Mouse (Mus musculus): ENCODE measurements around the gene Cdr2l. TPM values are rescaled to one million over a fixed set of nuclear protein-coding genes. Genes with fewer than 3 reads are reported as not detected.
A peak's percentile ranks its signal among the peaks of the same experiment; 100 is the strongest.
"Not testable (repeated sequence)": the region's sequence is repeated elsewhere in the genome, so short reads cannot be mapped to it uniquely, and the experiment has no call there.

Gene Cdr2l
- polyA plus RNA-seq, 1 experiment from 2014 or later = 22.4 TPM

DNA sequence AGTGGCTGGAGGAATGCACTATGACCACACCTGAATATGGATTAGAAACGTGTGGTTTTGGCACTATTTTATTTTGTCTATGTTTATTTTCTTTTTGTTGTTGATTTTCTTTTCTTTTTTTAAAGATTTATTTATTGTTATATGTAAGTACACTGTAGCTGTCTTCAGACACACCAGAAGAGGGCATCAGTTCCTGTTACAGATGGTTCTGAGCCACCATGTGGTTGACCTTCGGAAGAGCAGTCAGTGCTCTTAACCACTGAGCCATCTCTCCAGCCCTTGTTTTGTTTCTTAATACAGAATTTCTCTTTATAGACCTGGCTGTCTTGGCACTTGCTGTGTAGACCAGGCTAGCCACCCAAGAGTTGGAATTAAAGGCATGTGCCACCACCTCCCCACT lies 9.0 kb upstream of the Cdr2l start:
- Histone ChIP-seq H3K27me3 (peaks cover 46% of the 10 kb centered on the region), H3K4me1 (replicated peaks) (peaks cover 16% of the 10 kb centered on the region), H3K27ac (no peak overlapping the region), H3K4me3 (no peak overlapping the region), H3K4me2 (no peak overlapping the region), H3K36me3 (no peaks in the 10 kb centered on the region), H3K9ac (no peak overlapping the region), H3K9me3 (no peaks in the 10 kb centered on the region)
- 48% methylated on average over 2 of the region's 2 CpGs for WGBS
- no peak for ATAC-seq (ENCODE audit: low FRiP score)

DNA sequence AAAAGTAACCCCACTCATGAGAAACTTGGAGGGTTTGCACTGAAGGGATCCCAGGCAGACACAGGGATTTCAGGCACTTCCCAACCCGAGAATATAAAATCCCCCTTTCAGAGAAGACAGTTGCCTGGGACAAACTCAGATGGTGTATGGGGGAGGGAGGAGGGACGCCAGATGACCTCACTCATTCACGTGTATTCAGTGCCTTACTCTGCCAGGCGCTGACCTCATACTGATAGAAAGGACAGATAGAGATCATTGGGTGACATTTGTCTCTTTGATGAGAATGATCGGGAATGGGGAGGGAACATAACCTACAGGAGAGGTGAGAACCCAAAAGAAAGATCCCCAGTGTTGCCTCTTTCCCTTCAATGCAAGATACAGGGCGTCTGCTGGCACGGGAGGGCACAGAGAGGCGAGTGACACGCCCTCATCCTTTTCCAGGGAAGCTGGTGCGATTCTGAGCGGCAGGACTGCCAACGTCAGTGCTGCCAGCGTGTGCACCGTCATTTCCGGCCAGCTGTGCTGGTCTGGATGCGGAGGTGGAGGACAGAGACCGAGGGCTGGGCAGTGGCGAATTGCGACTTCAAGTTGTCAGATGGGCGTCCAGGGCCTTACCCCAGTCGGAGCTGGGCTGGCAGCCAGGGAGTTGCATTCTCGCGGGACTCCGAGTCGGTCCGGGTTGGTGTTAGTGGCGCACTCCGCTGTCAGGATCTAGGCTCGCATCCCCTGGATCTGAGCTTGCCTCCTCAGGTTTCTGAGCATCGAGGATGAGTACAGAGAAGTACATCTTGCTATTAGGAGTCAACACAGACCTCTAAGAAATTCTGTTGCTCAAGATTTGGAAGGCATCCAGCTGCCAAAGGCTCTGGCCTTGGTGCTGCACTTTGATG lies 7.7 kb upstream of the Cdr2l start:
- 2% methylated on average over 30 of the region's 30 CpGs for WGBS

DNA sequence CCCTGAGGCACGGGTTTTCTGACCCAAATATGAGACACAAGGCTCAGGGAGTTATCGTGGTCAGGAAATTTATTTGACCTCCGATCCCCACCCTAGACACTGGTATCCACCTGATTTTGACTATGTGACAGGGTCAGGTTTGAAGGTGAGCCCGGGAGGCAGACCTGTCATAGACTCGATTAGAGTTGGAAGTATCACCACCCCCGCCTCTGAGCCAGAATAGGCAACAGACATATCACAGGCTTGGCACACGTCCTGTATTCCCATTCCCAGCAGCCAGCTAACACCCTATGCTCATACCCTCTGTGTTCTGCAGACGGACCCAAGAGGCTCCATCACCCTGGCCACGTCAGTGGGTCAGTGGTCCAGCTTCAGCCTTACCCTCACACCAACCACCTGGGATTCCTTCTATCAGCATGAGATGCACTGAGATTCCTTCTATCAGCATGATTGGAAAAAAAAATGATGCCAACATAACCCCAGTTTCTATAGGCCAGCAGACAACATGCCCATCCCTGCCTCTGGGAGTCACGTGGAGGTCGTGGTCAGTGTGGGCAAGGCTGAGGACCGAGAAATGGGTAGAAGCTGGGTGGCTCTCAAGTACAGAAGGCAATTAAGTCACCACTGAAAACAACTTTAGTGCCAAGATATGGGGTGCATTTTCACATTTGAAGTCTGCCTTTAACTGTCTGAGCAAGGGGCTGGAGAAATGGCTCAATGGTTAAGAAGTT lies 6.9 kb upstream of the Cdr2l start:
- H3K4me2 ChIP-seq = peak overlapping the region; percentile 66
- 68% methylated on average over 12 of the region's 12 CpGs for WGBS
- H3K4me3 ChIP-seq = peak overlapping the region; percentile 52
- H3K4me1 ChIP-seq (replicated peaks) = peaks cover 16% of the 10 kb centered on the region
- no peaks in the 10 kb centered on the region for H3K36me3 ChIP-seq
- no peaks in the 10 kb centered on the region for H3K9me3 ChIP-seq
- H3K27me3 ChIP-seq = peaks cover 30% of the 10 kb centered on the region
- no peak for ATAC-seq (ENCODE audit: low FRiP score)
- H3K27ac ChIP-seq = peak overlapping the region; percentile 80; the same call in 1 of the 2 replicates
- peak overlapping the region; percentile 78 for H3K9ac ChIP-seq

More for the DNA sequence above, 7.7 kb upstream of the Cdr2l start:
- ATAC-seq (ENCODE audit: low FRiP score) = peak; percentile 67
- no peaks in the 10 kb centered on the region for H3K9me3 ChIP-seq
- peak overlapping the region; percentile 66 for H3K4me2 ChIP-seq
- H3K36me3 ChIP-seq = no peaks in the 10 kb centered on the region
- H3K4me1 ChIP-seq (replicated peaks) = peaks cover 16% of the 10 kb centered on the region
- H3K9ac ChIP-seq = peak overlapping the region; percentile 78
- peak overlapping the region; percentile 80 for H3K27ac ChIP-seq
- peaks cover 38% of the 10 kb centered on the region for H3K27me3 ChIP-seq
- H3K4me3 ChIP-seq = peak overlapping the region; percentile 52

DNA sequence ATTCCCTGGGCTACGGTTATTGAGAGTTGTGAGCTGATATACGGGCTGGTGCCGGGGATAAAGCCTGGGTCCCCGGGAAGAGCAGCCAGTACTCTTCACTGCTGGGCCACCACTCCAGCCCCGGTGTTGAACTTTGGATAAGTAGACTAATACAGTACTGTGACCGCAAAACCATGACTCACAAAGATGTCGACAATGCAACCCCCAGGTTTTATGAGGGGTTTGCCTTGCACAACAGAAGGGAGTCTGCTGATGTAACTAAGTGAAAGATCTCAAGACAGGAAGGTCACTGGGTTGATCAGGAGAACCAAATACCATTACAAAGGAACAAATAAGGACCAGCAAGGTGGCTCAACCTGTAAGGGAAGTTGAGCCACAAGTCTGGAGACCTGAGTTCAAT lies 5.0 kb upstream of the Cdr2l start:
- H3K27me3 ChIP-seq = peaks cover 25% of the 10 kb centered on the region
- no peaks in the 10 kb centered on the region for H3K36me3 ChIP-seq
- H3K9ac ChIP-seq = no peak overlapping the region
- no peaks in the 10 kb centered on the region for H3K9me3 ChIP-seq
- ATAC-seq (ENCODE audit: low FRiP score) = no peak
- H3K27ac ChIP-seq = no peak overlapping the region
- H3K4me1 ChIP-seq (replicated peaks) = peaks cover 21% of the 10 kb centered on the region
- no peak overlapping the region for H3K4me3 ChIP-seq
- WGBS = 76% methylated on average over 7 of the region's 7 CpGs
- H3K4me2 ChIP-seq = no peak overlapping the region

DNA sequence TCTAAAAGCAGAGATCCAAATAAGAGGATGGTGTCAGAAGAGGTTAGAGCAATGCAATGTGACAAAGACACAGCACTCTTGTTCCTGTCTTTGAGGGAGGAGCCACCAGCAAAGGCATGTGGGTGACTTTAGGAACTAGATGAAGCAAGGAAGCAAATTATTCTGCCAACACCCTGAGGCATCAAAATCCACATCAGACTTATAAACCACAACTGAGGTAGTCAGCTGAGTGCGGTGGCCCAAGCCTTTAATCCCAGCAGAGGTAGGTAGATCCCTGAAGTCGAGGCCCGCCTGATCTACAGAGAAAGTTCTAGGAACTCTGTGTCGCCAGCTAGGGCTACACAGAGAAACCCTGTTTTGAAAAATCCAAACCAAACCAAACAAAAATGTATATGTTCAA lies 4.5 kb upstream of the Cdr2l start:
- no peak overlapping the region for H3K27ac ChIP-seq
- H3K36me3 ChIP-seq = no peaks in the 10 kb centered on the region
- peaks cover 21% of the 10 kb centered on the region for H3K4me1 ChIP-seq (replicated peaks)
- ATAC-seq (ENCODE audit: low FRiP score) = no peak
- H3K9ac ChIP-seq = no peak overlapping the region
- H3K27me3 ChIP-seq = peaks cover 20% of the 10 kb centered on the region
- H3K4me2 ChIP-seq = no peak overlapping the region
- WGBS = 93% methylated on average over 4 of the region's 4 CpGs
- no peaks in the 10 kb centered on the region for H3K9me3 ChIP-seq
- H3K4me3 ChIP-seq = no peak overlapping the region

DNA sequence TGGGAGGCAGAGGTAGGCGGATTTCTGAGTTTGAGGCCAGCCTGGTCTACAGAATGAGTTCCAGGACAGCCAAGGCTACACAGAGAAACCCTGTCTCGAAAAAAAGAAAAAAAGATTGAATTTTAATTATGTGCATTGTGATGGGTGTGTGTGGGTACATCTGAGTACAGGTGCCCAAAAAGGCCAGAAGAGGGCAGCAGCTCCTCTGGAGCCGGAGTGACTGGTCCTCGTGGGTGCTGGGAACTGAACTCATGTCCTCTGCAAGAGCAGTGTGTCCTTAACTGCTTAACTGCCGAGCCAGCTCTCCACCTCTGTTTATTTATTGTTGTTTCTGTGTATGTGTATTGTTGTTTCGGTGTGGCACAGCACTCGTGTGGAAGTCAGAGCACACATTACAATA lies 3.9 kb upstream of the Cdr2l start:
- no peak overlapping the region for H3K4me2 ChIP-seq
- H3K4me1 ChIP-seq (replicated peaks) = peaks cover 26% of the 10 kb centered on the region
- H3K36me3 ChIP-seq = no peaks in the 10 kb centered on the region
- peaks cover 17% of the 10 kb centered on the region for H3K27me3 ChIP-seq
- no peak overlapping the region for H3K9ac ChIP-seq
- H3K27ac ChIP-seq = no peak overlapping the region
- ATAC-seq (ENCODE audit: low FRiP score) = no peak
- no peaks in the 10 kb centered on the region for H3K9me3 ChIP-seq
- 86% methylated on average over 7 of the region's 7 CpGs for WGBS
- H3K4me3 ChIP-seq = no peak overlapping the region

DNA sequence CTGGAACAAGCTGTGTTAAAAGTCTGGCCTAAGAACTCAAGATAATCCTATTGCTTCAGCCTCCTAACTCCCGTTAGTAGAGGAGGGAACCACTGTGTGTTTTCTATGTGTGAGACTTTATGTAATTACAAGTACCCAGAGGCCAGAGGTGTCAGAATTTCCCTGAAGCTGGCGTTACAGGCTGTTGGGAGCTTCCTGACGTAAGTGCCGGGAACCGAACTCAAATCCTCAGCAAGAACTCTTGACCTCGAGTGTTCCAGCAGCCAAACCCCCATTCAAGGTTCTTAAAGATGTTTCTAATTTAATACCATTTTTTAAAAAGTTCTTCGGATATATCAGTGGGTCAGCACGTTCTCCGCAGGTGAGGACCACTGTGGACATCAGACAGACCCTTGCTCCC lies 440 bp upstream of the Cdr2l start:
- H3K27me3 ChIP-seq = 0 out of 2 replicates have a peak, but pooled peaks cover 4% of the 10 kb centered on the region
- no peaks in the 10 kb centered on the region for H3K36me3 ChIP-seq
- no peak for ATAC-seq (ENCODE audit: low FRiP score)
- H3K9ac ChIP-seq = peak overlapping the region; percentile 97; the same call in 1 of the 2 replicates
- H3K4me3 ChIP-seq = peak overlapping the region; percentile 86
- peak overlapping the region; percentile 97 for H3K27ac ChIP-seq
- H3K9me3 ChIP-seq = no peaks in the 10 kb centered on the region
- WGBS = 13% methylated on average over 9 of the region's 9 CpGs
- peak overlapping the region; percentile 93 for H3K4me2 ChIP-seq
- peaks cover 43% of the 10 kb centered on the region for H3K4me1 ChIP-seq (replicated peaks)

DNA sequence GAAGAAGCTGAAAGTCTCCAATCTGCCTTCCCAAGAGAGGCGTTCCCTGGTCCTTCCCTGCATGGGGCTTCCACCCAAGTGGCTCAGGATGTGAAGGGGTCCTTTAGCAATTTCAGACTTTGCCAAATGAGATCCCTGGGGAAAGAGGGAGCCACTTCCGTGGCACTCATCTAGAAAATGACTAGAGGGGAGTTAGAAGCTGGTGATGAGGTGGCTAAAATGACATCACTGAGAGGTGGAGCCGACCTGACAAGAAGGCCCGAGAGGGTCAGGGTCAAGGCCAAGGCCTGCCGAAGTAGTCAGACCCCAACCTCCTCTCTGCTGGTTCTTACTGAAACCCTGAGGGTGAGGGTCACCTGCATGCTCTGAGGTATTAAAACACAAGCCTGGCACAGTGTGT lies 1.2 kb downstream of the Cdr2l start:
- H3K4me2 ChIP-seq = peak overlapping the region; percentile 93
- ATAC-seq (ENCODE audit: low FRiP score) = no peak
- H3K36me3 ChIP-seq = no peaks in the 10 kb centered on the region; the same call in 1 of the 2 replicates
- 14% methylated on average over 5 of the region's 5 CpGs for WGBS
- no peaks in the 10 kb centered on the region for H3K9me3 ChIP-seq
- H3K4me3 ChIP-seq = peak overlapping the region; percentile 86
- peak overlapping the region; percentile 97 for H3K27ac ChIP-seq
- no peaks in the 10 kb centered on the region for H3K27me3 ChIP-seq
- peak overlapping the region; percentile 97 for H3K9ac ChIP-seq
- H3K4me1 ChIP-seq (replicated peaks) = peaks cover 50% of the 10 kb centered on the region

DNA sequence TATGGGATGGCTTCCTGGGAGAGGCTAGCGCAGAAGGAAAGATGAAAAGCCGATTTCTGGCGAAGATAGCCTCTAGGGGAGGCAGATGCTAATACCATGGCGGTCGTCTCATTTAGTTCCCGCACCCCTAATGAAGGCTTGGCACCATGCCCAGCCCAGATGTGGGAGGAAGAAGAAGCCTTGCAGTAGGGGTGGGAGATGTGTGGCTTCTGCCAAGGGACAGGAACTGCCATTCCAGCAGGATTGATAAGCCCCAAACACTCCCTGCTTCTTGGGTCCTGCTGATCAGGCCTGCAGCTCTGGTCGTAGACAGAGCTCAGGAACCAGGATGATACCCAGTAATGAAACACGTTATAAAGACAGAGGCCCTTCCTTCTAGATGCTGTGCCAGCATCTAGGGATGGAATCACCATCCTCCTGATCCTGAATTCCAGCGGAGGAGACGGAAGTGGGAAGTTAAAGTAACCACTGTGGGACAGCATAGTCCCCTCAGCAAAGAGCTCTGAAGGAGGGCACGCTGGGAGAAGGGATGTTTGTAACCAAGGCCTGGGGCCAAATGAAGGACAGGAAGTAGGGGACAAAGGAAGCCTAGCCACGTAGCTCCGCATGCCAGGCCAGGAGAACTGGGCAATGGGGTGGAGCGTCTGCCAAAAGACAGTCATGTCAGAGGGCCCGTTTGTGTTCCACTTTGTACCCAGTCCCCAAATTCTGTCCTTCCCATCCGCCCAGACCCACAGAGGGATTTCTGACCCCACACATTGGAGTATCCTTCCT lies 2.2 kb downstream of the Cdr2l start:
- H3K4me3 ChIP-seq = peak overlapping the region; percentile 86
- no peaks in the 10 kb centered on the region for H3K9me3 ChIP-seq
- peak overlapping the region; percentile 93 for H3K4me2 ChIP-seq
- H3K36me3 ChIP-seq = no peaks in the 10 kb centered on the region; the same call in 1 of the 2 replicates
- ATAC-seq (ENCODE audit: low FRiP score) = 0 out of 2 replicates have a peak, but pooled peaks have one; percentile 19
- peaks cover 50% of the 10 kb centered on the region for H3K4me1 ChIP-seq (replicated peaks)
- peak overlapping the region; percentile 97 for H3K27ac ChIP-seq
- H3K27me3 ChIP-seq = no peaks in the 10 kb centered on the region
- peak overlapping the region; percentile 97 for H3K9ac ChIP-seq
- WGBS = 36% methylated on average over 16 of the region's 16 CpGs

DNA sequence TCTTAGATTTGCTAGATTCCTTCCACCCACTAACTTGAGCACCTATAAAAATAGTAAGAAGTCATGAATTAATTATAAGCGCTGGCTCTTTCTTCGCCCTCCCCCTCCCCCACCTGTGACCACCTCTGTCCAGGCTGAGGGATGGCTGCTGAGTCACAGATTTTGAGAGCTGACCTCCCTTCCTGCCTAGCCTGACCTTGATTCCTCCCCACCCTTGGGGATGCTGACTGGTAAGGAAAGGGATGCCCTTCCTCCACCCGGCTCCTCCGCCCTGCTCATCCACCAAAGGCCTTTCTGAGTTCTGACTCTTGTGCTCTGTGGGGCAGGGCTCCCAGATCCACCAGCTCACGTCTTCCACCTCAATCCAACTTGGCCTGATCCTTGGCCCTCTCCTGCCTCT lies 2.9 kb downstream of the Cdr2l start:
- peak overlapping the region; percentile 97 for H3K27ac ChIP-seq
- H3K4me1 ChIP-seq (replicated peaks) = peaks cover 50% of the 10 kb centered on the region
- peak overlapping the region; percentile 97; the same call in 1 of the 2 replicates for H3K9ac ChIP-seq
- H3K4me3 ChIP-seq = peak overlapping the region; percentile 86; the same call in 1 of the 2 replicates
- 81% methylated on average over 5 of the region's 5 CpGs for WGBS
- H3K9me3 ChIP-seq = no peaks in the 10 kb centered on the region
- peaks cover 2% of the 10 kb centered on the region for H3K36me3 ChIP-seq
- H3K4me2 ChIP-seq = peak overlapping the region; percentile 93
- ATAC-seq (ENCODE audit: low FRiP score) = no peak
- no peaks in the 10 kb centered on the region for H3K27me3 ChIP-seq

DNA sequence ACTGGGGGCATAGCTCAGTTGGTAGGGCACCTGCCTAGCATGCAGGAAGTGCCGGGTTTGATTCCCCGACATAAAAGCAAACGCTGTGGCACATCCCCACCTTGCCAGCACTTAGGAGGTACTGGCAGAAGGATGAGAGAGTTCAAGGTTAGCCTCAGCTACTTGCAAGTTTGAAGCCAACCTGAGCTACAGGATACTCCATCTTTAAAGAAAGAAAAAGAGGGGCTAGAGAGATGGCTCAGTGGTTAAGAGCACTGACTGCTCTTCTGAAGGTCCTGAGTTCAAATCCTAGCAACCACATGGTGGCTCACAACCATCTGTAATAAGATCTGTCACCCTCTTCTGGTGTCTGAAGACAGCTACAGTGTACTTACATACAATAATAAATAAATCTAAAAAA lies 5.1 kb downstream of the Cdr2l start:
- not testable (repeated sequence) for ATAC-seq (ENCODE audit: low FRiP score); H3K27ac ChIP-seq; H3K4me2 ChIP-seq; H3K9me3 ChIP-seq; H3K4me3 ChIP-seq; H3K9ac ChIP-seq; H3K27me3 ChIP-seq
- 85% methylated on average over 3 of the region's 3 CpGs for WGBS
- H3K4me1 ChIP-seq (replicated peaks) = peaks cover 45% of the 10 kb centered on the region
- peaks cover 23% of the 10 kb centered on the region for H3K36me3 ChIP-seq

DNA sequence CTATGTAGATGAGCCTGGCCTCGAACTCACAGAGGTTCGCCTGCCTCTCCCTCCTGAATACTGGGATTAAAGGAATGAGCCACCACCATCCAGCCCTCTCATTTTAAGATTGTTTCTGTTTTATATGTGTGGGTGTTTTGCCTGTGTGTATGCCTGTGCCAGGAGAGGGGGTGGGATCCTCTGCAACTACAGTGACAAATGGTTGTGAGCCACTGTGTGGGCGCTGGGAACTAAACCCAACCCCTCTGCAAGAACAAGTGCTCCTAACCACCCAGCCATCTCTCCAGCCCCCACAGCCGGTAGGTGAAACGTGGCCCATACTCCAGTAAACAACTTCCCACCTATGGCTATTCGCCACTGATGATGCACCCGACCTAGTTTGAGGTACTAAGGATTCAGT lies 9.6 kb downstream of the Cdr2l start:
- Histone ChIP-seq H3K4me3 (no peak overlapping the region), H3K36me3 (peaks cover 68% of the 10 kb centered on the region), H3K4me2 (no peak overlapping the region), H3K27me3 (0 out of 2 replicates have a peak, but pooled peaks cover 3% of the 10 kb centered on the region), H3K9me3 (no peaks in the 10 kb centered on the region), H3K27ac (no peak overlapping the region), H3K4me1 (replicated peaks) (peaks cover 6% of the 10 kb centered on the region), H3K9ac (no peak overlapping the region)
- ATAC-seq (ENCODE audit: low FRiP score) = no peak
- 91% methylated on average over 7 of the region's 7 CpGs for WGBS

Data from hindbrain, embryonic 13.5 days (tissue).